ENCODE assay signal across 13 mouse cellular contexts in the genomic region with DNA sequence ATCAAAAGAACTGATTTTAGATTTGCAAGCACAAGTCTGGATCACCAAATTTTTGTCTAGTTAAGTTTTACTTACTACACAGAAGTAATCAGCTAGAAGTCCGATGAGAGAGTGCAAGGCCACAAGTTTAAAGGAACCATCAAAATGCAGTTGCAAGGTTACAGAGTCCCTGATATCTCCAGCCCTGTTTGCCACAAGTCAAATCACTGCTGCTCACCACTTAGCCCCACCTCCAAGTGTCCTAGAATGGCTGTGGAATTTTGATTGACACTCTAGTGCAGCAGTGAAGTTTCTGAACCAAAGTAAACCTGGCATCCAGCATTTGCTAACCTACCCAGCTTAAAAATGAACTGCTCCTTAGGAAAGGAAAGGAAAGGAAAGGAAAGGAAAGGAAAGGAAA. TPM values are rescaled to one million over a fixed set of nuclear protein-coding genes. Genes with fewer than 3 reads are reported as not detected.
DNase-seq lines count a peak whose midpoint lies in the region; ATAC-seq and TF ChIP-seq lines count a peak whose summit lies in the region.
"Had no signal": no experiment of that assay in that cellular context is flagged by ENCODE, and none has a peak within 500 bp of the region (broad histone marks: within the 10 kb centered on the region; RNA-seq: fewer than 3 reads in every experiment).

No protein-coding gene starts in this region.

- intact Hi-C loops in heart, postnatal 25 days (cut with DNase I) = no loop called here

- H3K9ac ChIP-seq in stomach, postnatal 0 days (ENCODE audit: low read length) = no peak overlapping the region
- H3K9ac ChIP-seq: forebrain, embryonic 15.5 days; neural tube, embryonic 13.5 days had no signal

- H3K9me3 ChIP-seq in stomach, postnatal 0 days (ENCODE audit: control insufficient read depth, low read length) = no peaks in the 10 kb centered on the region
- H3K9me3 ChIP-seq: forebrain, embryonic 15.5 days; neural tube, embryonic 13.5 days had no signal

- no peak for ATAC-seq in stomach, postnatal 0 days (ENCODE audit: low FRiP score, low TSS enrichment)
- ATAC-seq: forebrain, embryonic 15.5 days; Patski had no signal

- no peaks in the 10 kb centered on the region for H3K27me3 ChIP-seq in stomach, postnatal 0 days (ENCODE audit: control insufficient read depth, insufficient read depth, low read length)
- H3K27me3 ChIP-seq: forebrain, embryonic 15.5 days; neural tube, embryonic 13.5 days; Patski had no signal

- H3K27ac ChIP-seq in stomach, postnatal 0 days (replicated peaks) = no peak overlapping the region
- H3K27ac ChIP-seq: forebrain, embryonic 15.5 days; kidney, postnatal 0 days; left cerebral cortex, adult 2 months; neural tube, embryonic 13.5 days had no signal

- H3K4me3 ChIP-seq in stomach, postnatal 0 days (ENCODE audit: low read depth, low read length) = no peak overlapping the region
- H3K4me3 ChIP-seq: forebrain, embryonic 15.5 days; left cerebral cortex, adult 2 months; neural tube, embryonic 13.5 days had no signal

- no peak for TF ChIP-seq CTCF in stomach, postnatal 0 days (IDR thresholded peaks at IDR 0.05; ENCODE audit: low read depth)

- H3K4me1 ChIP-seq in stomach, postnatal 0 days (replicated peaks; ENCODE audit: control insufficient read depth, insufficient read depth) = no peaks in the 10 kb centered on the region
- H3K4me1 ChIP-seq: forebrain, embryonic 15.5 days; neural tube, embryonic 13.5 days had no signal

- whole genome bisulfite sequencing in stomach, postnatal 0 days = 66% methylated on average over 1 of the region's 1 CpGs

- peak; percentile 62 to 91 for DNase-seq in adrenal gland, adult (ENCODE audit: inconsistent age in 2 of 2, low spot score in 1 of 2)
- DNase-seq in adrenal gland, postnatal 4 days (ENCODE audit: low spot score in 2 of 2) = no peak
- peak; percentile 56 for DNase-seq in ovary, adult 18-20 months (ENCODE audit: low spot score)
- DNase-seq in ovary, postnatal 14 days (ENCODE audit: low spot score) = no peak
- peak; percentile 26 for DNase-seq in heart, postnatal 25 days (ENCODE audit: low spot score)
- DNase-seq in stomach, postnatal 0 days (ENCODE audit: low spot score) = peak; percentile 21
- no peak for DNase-seq in layer of hippocampus, postnatal 14 days (ENCODE audit: low spot score in 2 of 2)
- no peak for DNase-seq in cerebellum, postnatal 4 days (ENCODE audit: low spot score in 2 of 2)

- H3K4me2 ChIP-seq in stomach, postnatal 0 days (replicated peaks; ENCODE audit: low read depth) = no peak overlapping the region
- H3K4me2 ChIP-seq: forebrain, embryonic 15.5 days; neural tube, embryonic 13.5 days had no signal

- TF ChIP-seq EP300 in stomach, postnatal 0 days (optimal IDR thresholded peaks at IDR 0.05) = no peak

- H3K36me3 ChIP-seq in stomach, postnatal 0 days (ENCODE audit: control insufficient read depth, insufficient read depth, low read length) = no peaks in the 10 kb centered on the region
- H3K36me3 ChIP-seq: forebrain, embryonic 15.5 days; neural tube, embryonic 13.5 days had no signal

RNA-seq across cellular contexts. Expression of gene Cd36, which starts 39.0 kb away (rescaled TPM):
- 100 to 1,000 TPM; 270 to 347 TPM for total RNA-seq in adrenal gland, postnatal 4 days (2021)
- total RNA-seq in heart, postnatal 25 days (2021) = 1,000 to 10,000 TPM; 1,501 to 1,670 TPM
- polyA plus RNA-seq in stomach, postnatal 0 days (2015; fragmentation: Nextera tagmentation; extraction: Ambion mirVana) = 28.2 and 35.9 TPM in 2 replicates
- total RNA-seq in layer of hippocampus, postnatal 14 days (2021) = 1 to 10 TPM; 1.3 to 1.6 TPM

Comparison
In these comparisons a context has a peak if more than half of its experiments do, and no peak if none do; other contexts are left out.
1. DNase-seq: peak in adrenal gland, adult (2 of 2), ovary, adult 18-20 months (single experiment), heart, postnatal 25 days (single experiment) and stomach, postnatal 0 days (single experiment); none in adrenal gland, postnatal 4 days (0 of 2), ovary, postnatal 14 days (single experiment), layer of hippocampus, postnatal 14 days (0 of 2) and cerebellum, postnatal 4 days (0 of 2).
2. RNA of gene Cd36, which starts 39.0 kb away (total RNA-seq): 1,501 to 1,670 TPM in heart, postnatal 25 days and 270 to 347 TPM in adrenal gland, postnatal 4 days; 1.3 to 1.6 TPM in layer of hippocampus, postnatal 14 days; every median in the first group is over 100 times any median in the second.